Mouse (Mus musculus) urinary bladder, adult 2 months (tissue): ENCODE measurements around the gene Olfr902. TPM values are rescaled to one million over a fixed set of nuclear protein-coding genes. Genes with fewer than 3 reads are reported as not detected.
"Not testable (repeated sequence)": the region's sequence is repeated elsewhere in the genome, so short reads cannot be mapped to it uniquely, and the experiment has no call there.

ENCODE experiments used
- DNase-seq: peaks from one replicate; pipeline ENCODE4 v3.0.0; 2022; ENCODE audit warnings: low spot score
- polyA plus RNA-seq: library from polyadenylated mRNA; depleted of rRNA; stranded (reverse); fragments of >200 nt; gene quantifications from 2 replicates; pipeline ENCODE4 v1.2.3, GENCODE M21; 2012; rRNA removed

Olfr902 gene
- not detected in 2 replicates for polyA plus RNA-seq

- DNase-seq: no peak
Observed at GRCm38 (mm10) chr9:38447352-38447751, at the start of gene Olfr902. Olfr902 (plus strand) TSS chr9:38447652.

GRCm38 (mm10) chr9:38401398-38401797, 46.1 kb upstream of the Olfr902 start, which contains the start of gene Olfr147:
Olfr147 (plus strand) TSS chr9:38401698.
- no peak for DNase-seq

GRCm38 (mm10) chr9:38407502-38407901, 40.0 kb upstream of the Olfr902 start:
- not testable (repeated sequence) for DNase-seq

GRCm38 (mm10) chr9:38413502-38413901, 34.0 kb upstream of the Olfr902 start:
- DNase-seq: not testable (repeated sequence)

- DNase-seq: no peak
Observed at GRCm38 (mm10) chr9:38423801-38424200, 23.7 kb upstream of the Olfr902 start.

GRCm38 (mm10) chr9:38427026-38427425, 20.4 kb upstream of the Olfr902 start:
- DNase-seq: no peak

- no peak for DNase-seq
Observed at GRCm38 (mm10) chr9:38429155-38429554, 18.3 kb upstream of the Olfr902 start, which contains the start of gene Olfr901. Olfr901 (plus strand) TSS chr9:38429455.

GRCm38 (mm10) chr9:38462844-38463243, 15.4 kb downstream of the Olfr902 start, which contains the start of gene Olfr904:
Olfr904 (plus strand) TSS chr9:38463144.
- DNase-seq: no peak

- DNase-seq: no peak
Observed at GRCm38 (mm10) chr9:38470807-38471206, 23.4 kb downstream of the Olfr902 start, which contains the start of gene Olfr905. Olfr905 (plus strand) TSS chr9:38471107.

- DNase-seq: no peak
Observed at GRCm38 (mm10) chr9:38486785-38487184, 39.3 kb downstream of the Olfr902 start, which contains the start of gene Olfr906. Olfr906 (plus strand) TSS chr9:38487085.

GRCm38 (mm10) chr9:38495501-38495900, 48.0 kb downstream of the Olfr902 start, which contains the start of gene Olfr907:
Olfr907 (plus strand) TSS chr9:38495801.
- DNase-seq: no peak

Other genes starting within 250 kb of the Olfr902 start
- gene Olfr893, start 239.3 kb upstream of the Olfr902 start, polyA plus RNA-seq: 0.18 and 0.36 TPM in 2 replicates
- gene Olfr894, start 229.6 kb upstream of the Olfr902 start, polyA plus RNA-seq: not detected in 2 replicates
- gene Olfr143, start 194.9 kb upstream of the Olfr902 start, polyA plus RNA-seq: 0.12 and 0.19 TPM in 2 replicates
- gene Olfr895, start 179.8 kb upstream of the Olfr902 start, polyA plus RNA-seq: 0.27 and 0.48 TPM in 2 replicates
- not detected in 2 replicates for gene Olfr896-ps1, start 156.5 kb upstream of the Olfr902 start, polyA plus RNA-seq
- not detected in 2 replicates for gene Olfr25, start 118.6 kb upstream of the Olfr902 start, polyA plus RNA-seq
- not detected in 2 replicates for gene Olfr898, start 99.2 kb upstream of the Olfr902 start, polyA plus RNA-seq
- gene Olfr250, start 80.8 kb upstream of the Olfr902 start, polyA plus RNA-seq: not detected in 2 replicates
- not detected in 2 replicates for gene Olfr251, start 70.6 kb upstream of the Olfr902 start, polyA plus RNA-seq
- not detected in 2 replicates for gene Olfr147, start 46.0 kb upstream of the Olfr902 start, polyA plus RNA-seq
- gene Olfr901, start 18.2 kb upstream of the Olfr902 start, polyA plus RNA-seq: not detected in 2 replicates
- not detected in 2 replicates for gene Olfr904, start 15.5 kb downstream of the Olfr902 start, polyA plus RNA-seq
- gene Olfr905, start 23.5 kb downstream of the Olfr902 start, polyA plus RNA-seq: not detected in 2 replicates
- not detected in 2 replicates for gene Olfr906, start 39.4 kb downstream of the Olfr902 start, polyA plus RNA-seq
- gene Olfr907, start 48.1 kb downstream of the Olfr902 start, polyA plus RNA-seq: not detected in 2 replicates
- gene Olfr911-ps1, start 73.9 kb downstream of the Olfr902 start, polyA plus RNA-seq: not detected in 2 replicates
- not detected in 2 replicates for gene Olfr910, start 90.2 kb downstream of the Olfr902 start, polyA plus RNA-seq
- gene Olfr912, start 132.5 kb downstream of the Olfr902 start, polyA plus RNA-seq: not detected in 2 replicates
- gene Olfr913, start 145.1 kb downstream of the Olfr902 start, polyA plus RNA-seq: not detected in 2 replicates
- gene Olfr914, start 157.4 kb downstream of the Olfr902 start, polyA plus RNA-seq: not detected in 2 replicates
- gene Olfr916, start 212.2 kb downstream of the Olfr902 start, polyA plus RNA-seq: not detected in 2 replicates
- gene Olfr917, start 218.2 kb downstream of the Olfr902 start, polyA plus RNA-seq: not detected in 2 replicates
- gene Olfr918, start 226.9 kb downstream of the Olfr902 start, polyA plus RNA-seq: not detected in 2 replicates